Mouse (Mus musculus) embryonic facial prominence, embryonic 14.5 days (tissue): ENCODE results near the gene Gm10639. TPM values are rescaled to one million over a fixed set of nuclear protein-coding genes. Genes with fewer than 3 reads are reported as not detected.

Experiments used
- ATAC-seq: fragments of 200-750 bp; cut with Nextera tagmentation; 2 replicates; pipeline ENCODE4 v1.8.0; 2017; ENCODE audit warnings: low read depth, moderate number of reproducible peaks, moderate TSS enrichment
- DNase-seq: peaks from one replicate; pipeline ENCODE4 v3.0.0-alpha.2; 2015; ENCODE audit warnings: low spot score
- H3K27ac ChIP-seq: fragments of 300-500 bp; sonication (generic); replicated peaks from 2 replicates; pipeline ENCODE4 v1.5.1; 2014; ENCODE audit warnings: low read depth, mild to moderate bottlenecking, low read length, moderate library complexity
- H3K27me3 ChIP-seq: fragments of 300-500 bp; sonication (generic); replicated peaks from 2 replicates; pipeline ENCODE4 v1.6.1; 2014; ENCODE audit warnings: low read length; ENCODE audit not compliant: control insufficient read depth, insufficient read depth
- H3K36me3 ChIP-seq: fragments of 300-500 bp; sonication (generic); 2 replicates; pipeline ENCODE4 v1.6.1; 2014; ENCODE audit warnings: low read length, mixed read lengths; ENCODE audit not compliant: control insufficient read depth, insufficient read depth
- H3K4me1 ChIP-seq: fragments of 300-500 bp; sonication (generic); 2 replicates; pipeline ENCODE4 v1.6.1; 2014; ENCODE audit warnings: antibody characterized with exemption, low read length; ENCODE audit not compliant: control insufficient read depth, insufficient read depth
- H3K4me2 ChIP-seq: fragments of 300-500 bp; sonication (generic); 2 replicates; pipeline ENCODE4 v1.6.1; 2014; ENCODE audit warnings: low read depth, mild to moderate bottlenecking, low read length, moderate library complexity, mixed read lengths
- H3K4me3 ChIP-seq: fragments of 300-500 bp; sonication (generic); 2 replicates; pipeline ENCODE4 v1.5.1; 2014; ENCODE audit warnings: low read depth, mild to moderate bottlenecking, low read length
- H3K9ac ChIP-seq: fragments of 300-500 bp; sonication (generic); 2 replicates; pipeline ENCODE4 v1.6.1; 2014; ENCODE audit warnings: low read depth, mild to moderate bottlenecking, low read length, moderate library complexity, mixed read lengths
- H3K9me3 ChIP-seq: fragments of 300-500 bp; sonication (generic); 2 replicates; pipeline ENCODE4 v1.6.1; 2016; ENCODE audit warnings: low read length; ENCODE audit not compliant: control insufficient read depth
- WGBS: fragments of 180-500 bp; shearing (Covaris S2); extraction: QIAGEN DNeasy Blood & Tissue Kit; methylation state at CpG from one replicate; pipeline ENCODE4 v1.1.7; 2014; 5-methylcytosine and 5-hydroxymethylcytosine counted together
- polyA plus RNA-seq: library from polyadenylated mRNA; unstranded; fragments of >200 nt; fragmentation: Nextera tagmentation; extraction: Ambion mirVana; gene quantifications from 2 replicates; pipeline ENCODE4 v1.2.1, GENCODE M21; 2014

Gene Gm10639
- polyA plus RNA-seq, 1 experiment from 2014 or later = not detected

DNA sequence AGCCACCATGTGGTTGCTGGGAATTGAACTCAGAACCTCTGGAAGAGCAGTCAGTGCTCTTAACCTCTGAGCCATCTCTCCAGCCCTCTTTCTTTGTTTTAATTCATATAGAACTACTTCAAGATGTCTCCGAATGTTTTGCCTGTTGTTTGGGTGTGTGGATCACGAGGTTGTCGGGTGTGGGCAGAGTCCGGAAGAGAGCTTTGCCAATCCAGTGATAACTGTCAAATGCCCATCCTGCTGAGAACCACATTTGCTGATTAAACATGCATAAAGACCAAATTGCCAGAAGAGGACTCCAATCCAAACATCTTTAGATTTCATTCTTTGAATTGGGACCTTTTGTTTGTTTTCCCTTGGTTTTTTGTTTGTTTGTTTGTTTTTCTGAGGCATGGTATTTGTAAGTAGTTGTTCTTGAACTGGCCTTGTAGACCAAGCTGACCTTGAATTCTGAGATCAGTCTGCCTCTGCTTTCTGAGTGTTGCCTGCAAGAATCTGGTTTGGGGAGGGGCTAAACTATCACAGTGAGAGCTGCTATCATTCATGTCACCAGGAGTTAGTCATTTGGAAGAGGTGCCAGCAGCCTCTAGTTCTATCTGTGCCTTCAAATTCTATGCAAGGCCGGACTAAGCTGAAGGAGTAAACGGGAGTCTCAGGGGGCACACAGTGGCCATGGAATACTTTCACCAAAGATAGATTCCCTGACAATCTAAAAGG, 61.9 kb downstream of the Gm10639 start:
- H3K27ac ChIP-seq = no peak overlapping the region
- no peaks in the 10 kb centered on the region for H3K36me3 ChIP-seq
- H3K9ac ChIP-seq = no peak overlapping the region
- no peaks in the 10 kb centered on the region for H3K27me3 ChIP-seq
- ATAC-seq = no peak
- no peaks in the 10 kb centered on the region for H3K4me1 ChIP-seq
- no peak overlapping the region for H3K4me3 ChIP-seq
- no peaks in the 10 kb centered on the region for H3K9me3 ChIP-seq
- whole genome bisulfite sequencing = 83% methylated on average over 6 of the region's 6 CpGs
- no peak for DNase-seq
- no peak overlapping the region for H3K4me2 ChIP-seq

Other genes starting within 250 kb of the Gm10639 start
- 0.08 TPM in 1 of 2 replicates, not detected in the other for gene Gcm1, start 238.0 kb upstream of the Gm10639 start, polyA plus RNA-seq
- gene Fbxo9, start 180.9 kb upstream of the Gm10639 start, polyA plus RNA-seq = 43.5 and 46.5 TPM in 2 replicates
- 23.4 and 23.6 TPM in 2 replicates for gene Ick, start 180.7 kb upstream of the Gm10639 start, polyA plus RNA-seq
- 67.1 and 70.7 TPM in 2 replicates for gene Gsta4, start 107.1 kb upstream of the Gm10639 start, polyA plus RNA-seq
- gene Gsta1, start 59.3 kb upstream of the Gm10639 start, polyA plus RNA-seq = 1.00 and 2.6 TPM in 2 replicates
- 0.60 and 2.0 TPM in 2 replicates for gene Gm3776, start 32.8 kb upstream of the Gm10639 start, polyA plus RNA-seq
- not detected in 2 replicates for gene Omt2a, start 24.9 kb downstream of the Gm10639 start, polyA plus RNA-seq
- not detected in 2 replicates for gene Omt2b, start 37.7 kb downstream of the Gm10639 start, polyA plus RNA-seq
- gene Gsta2, start 65.9 kb downstream of the Gm10639 start, polyA plus RNA-seq = 4.9 and 5.5 TPM in 2 replicates
- 0.37 TPM in 1 of 2 replicates, not detected in the other for gene Dppa5a, start 78.3 kb downstream of the Gm10639 start, polyA plus RNA-seq
- 3.1 and 3.7 TPM in 2 replicates for gene Ooep, start 88.8 kb downstream of the Gm10639 start, polyA plus RNA-seq
- 0.30 and 0.32 TPM in 2 replicates for gene Ddx43, start 105.9 kb downstream of the Gm10639 start, polyA plus RNA-seq
- 2.8 TPM in 2 replicates for gene Cgas, start 153.3 kb downstream of the Gm10639 start, polyA plus RNA-seq
- gene Mto1, start 158.3 kb downstream of the Gm10639 start, polyA plus RNA-seq = 21.4 and 22.1 TPM in 2 replicates
- 0.71 TPM in 1 of 2 replicates, not detected in the other for gene Gm17324, start 158.9 kb downstream of the Gm10639 start, polyA plus RNA-seq
- 5,674 and 6,022 TPM in 2 replicates for gene Eef1a1, start 199.2 kb downstream of the Gm10639 start, polyA plus RNA-seq